17 mouse cellular contexts compared by ENCODE assay signal in genomic region chr5:72854141-72854990, GRCm38 (mm10). TPM values are rescaled to one million over a fixed set of nuclear protein-coding genes. Genes with fewer than 3 reads are reported as not detected.
DNase-seq lines count a peak whose midpoint lies in the region; ATAC-seq and TF ChIP-seq lines count a peak whose summit lies in the region.
"Had no signal": no experiment of that assay in that cellular context is flagged by ENCODE, and none has a peak within 500 bp of the region (broad histone marks: within the 10 kb centered on the region; RNA-seq: fewer than 3 reads in every experiment).

No protein-coding gene starts in this region.

- no peaks in the 10 kb centered on the region for H3K36me3 ChIP-seq in hindbrain, postnatal 0 days (ENCODE audit: insufficient read depth, low read length)
- no peaks in the 10 kb centered on the region for H3K36me3 ChIP-seq in hindbrain, embryonic 11.5 days (ENCODE audit: control insufficient read depth, insufficient read depth, low read length)
- H3K36me3 ChIP-seq: limb, embryonic 12.5 days; lung, embryonic 15.5 days had no signal

- WGBS in hindbrain, postnatal 0 days = 65% methylated on average over 6 of the region's 6 CpGs
- WGBS in hindbrain, embryonic 11.5 days = 77% methylated on average over 6 of the region's 6 CpGs
- 91% methylated on average over 6 of the region's 6 CpGs for WGBS in olfactory bulb, adult 2 months

- DNase-seq in cerebellum, adult 18-20 months = peak; percentile 54 to 58
- DNase-seq in cerebellum, postnatal 4 days (ENCODE audit: low spot score in 2 of 2) = no peak
- DNase-seq in hindbrain, postnatal 0 days (ENCODE audit: low spot score) = no peak
- DNase-seq in hindbrain, embryonic 11.5 days (ENCODE audit: low spot score) = no peak
- peak; percentile 39 for DNase-seq in cerebellum, adult 9-11 months
- no peak for DNase-seq in adrenal gland, adult 2 months
- DNase-seq in kidney, postnatal 25 days = no peak
- DNase-seq: embryo, embryonic 11 days; kidney, postnatal 14 days; layer of hippocampus, postnatal 36 days had no signal

- H3K4me2 ChIP-seq in hindbrain, postnatal 0 days (ENCODE audit: low read depth, low read length) = no peak overlapping the region
- H3K4me2 ChIP-seq in hindbrain, embryonic 11.5 days (replicated peaks; ENCODE audit: low read depth, low read length) = no peak overlapping the region
- H3K4me2 ChIP-seq: limb, embryonic 12.5 days; lung, embryonic 15.5 days; midbrain, embryonic 11.5 days had no signal

- TF ChIP-seq CTCF in hindbrain, postnatal 0 days (IDR thresholded peaks at IDR 0.05; ENCODE audit: low read depth) = no peak
- TF ChIP-seq CTCF in olfactory bulb, adult 2 months (IDR thresholded peaks at IDR 0.05; ENCODE audit: insufficient read depth, low read depth, low read length) = no peak

- no peak overlapping the region for H3K27ac ChIP-seq in hindbrain, postnatal 0 days
- H3K27ac ChIP-seq in hindbrain, embryonic 11.5 days (ENCODE audit: low read depth, low read length) = no peak overlapping the region
- peak overlapping the region; percentile 2; the same call in 1 of the 2 replicates for H3K27ac ChIP-seq in olfactory bulb, adult 2 months (ENCODE audit: insufficient read depth, low read depth, low read length)
- H3K27ac ChIP-seq: limb, embryonic 12.5 days had no signal

- H3K27me3 ChIP-seq in hindbrain, postnatal 0 days (ENCODE audit: insufficient read depth, low read length) = no peaks in the 10 kb centered on the region
- no peaks in the 10 kb centered on the region for H3K27me3 ChIP-seq in hindbrain, embryonic 11.5 days (ENCODE audit: control insufficient read depth, insufficient read depth, low read length)
- H3K27me3 ChIP-seq: limb, embryonic 12.5 days; lung, embryonic 15.5 days had no signal

- no peak for TF ChIP-seq POLR2A in olfactory bulb, adult 2 months (IDR thresholded peaks at IDR 0.05; ENCODE audit: insufficient read depth, low read depth, low read length)

- 0 out of 2 replicates have a peak, but pooled peaks have one; percentile 28 for ATAC-seq in hindbrain, postnatal 0 days
- no peak for ATAC-seq in hindbrain, embryonic 11.5 days (ENCODE audit: low FRiP score)
- ATAC-seq: activated CD4-positive, CD25-positive, alpha-beta regulatory T cell, adult 4 months; inflammation-experienced regulatory T-cells, adult 6 months had no signal

- H3K9ac ChIP-seq in hindbrain, postnatal 0 days (replicated peaks; ENCODE audit: low read length) = no peak overlapping the region
- no peak overlapping the region for H3K9ac ChIP-seq in hindbrain, embryonic 11.5 days (ENCODE audit: low read depth, low read length)
- H3K9ac ChIP-seq: limb, embryonic 12.5 days; lung, embryonic 15.5 days had no signal

- no peaks in the 10 kb centered on the region for H3K9me3 ChIP-seq in hindbrain, postnatal 0 days (ENCODE audit: low read length)
- H3K9me3 ChIP-seq in hindbrain, embryonic 11.5 days (ENCODE audit: control insufficient read depth, low read length) = no peaks in the 10 kb centered on the region
- H3K9me3 ChIP-seq: lung, embryonic 15.5 days had no signal

- H3K4me3 ChIP-seq in hindbrain, postnatal 0 days (ENCODE audit: low read length) = no peak overlapping the region
- H3K4me3 ChIP-seq in hindbrain, embryonic 11.5 days (ENCODE audit: low read depth, low read length) = no peak overlapping the region
- H3K4me3 ChIP-seq in olfactory bulb, adult 2 months (ENCODE audit: insufficient read depth, low read depth, low read length) = no peak overlapping the region
- H3K4me3 ChIP-seq: erythroblast, embryonic 14.5 days; limb, embryonic 12.5 days; lung, embryonic 15.5 days had no signal

- H3K4me1 ChIP-seq in hindbrain, postnatal 0 days (ENCODE audit: insufficient read depth, low read length) = peaks cover 10% of the 10 kb centered on the region; the same call in 1 of the 2 replicates
- no peaks in the 10 kb centered on the region for H3K4me1 ChIP-seq in hindbrain, embryonic 11.5 days (replicated peaks; ENCODE audit: control insufficient read depth, insufficient read depth, low read length)
- peaks cover 19% of the 10 kb centered on the region for H3K4me1 ChIP-seq in olfactory bulb, adult 2 months (ENCODE audit: control insufficient read depth, insufficient read depth, low read length)

RNA-seq across cellular contexts. Expression of gene Tec, which starts 13.9 kb away (rescaled TPM):
- 3.0 and 4.9 TPM in 2 replicates for total RNA-seq in hindbrain, postnatal 0 days (2014; rRNA removed)
- polyA plus RNA-seq in hindbrain, postnatal 0 days (2015; fragmentation: Nextera tagmentation; extraction: Ambion mirVana) = 3.6 and 5.0 TPM in 2 replicates
- 5.3 and 5.4 TPM in 2 replicates for polyA plus RNA-seq in hindbrain, embryonic 11.5 days (2014; fragmentation: Nextera tagmentation; extraction: Ambion mirVana)
- polyA plus RNA-seq in olfactory bulb, adult 2 months (2012; ENCODE audit: insufficient read depth, insufficient read length, low replicate concordance, missing spikeins) = not detected in 2 replicates
- 1 to 10 TPM; 2.9 to 3.1 TPM for total RNA-seq in adrenal gland, adult 2 months (2021)
- 0.26 and 0.51 TPM in 2 replicates for polyA plus RNA-seq in adrenal gland, adult 2 months (2012; rRNA removed)
- polyA plus RNA-seq: erythroblast, embryonic 14.5 days had no signal

RNA-seq across cellular contexts. Expression of gene Slain2, which starts 59.7 kb away (rescaled TPM):
- total RNA-seq in hindbrain, postnatal 0 days (2014; rRNA removed) = 37.4 and 37.5 TPM in 2 replicates
- polyA plus RNA-seq in hindbrain, postnatal 0 days (2015; fragmentation: Nextera tagmentation; extraction: Ambion mirVana) = 10.0 and 11.2 TPM in 2 replicates
- 26.4 and 26.7 TPM in 2 replicates for polyA plus RNA-seq in hindbrain, embryonic 11.5 days (2014; fragmentation: Nextera tagmentation; extraction: Ambion mirVana)
- 262 TPM in 1 of 2 replicates, not detected in the other for polyA plus RNA-seq in olfactory bulb, adult 2 months (2012; ENCODE audit: insufficient read depth, insufficient read length, low replicate concordance, missing spikeins)
- 10 to 100 TPM; 52.5 to 83.4 TPM for total RNA-seq in adrenal gland, adult 2 months (2021)
- 13.8 and 15.9 TPM in 2 replicates for polyA plus RNA-seq in adrenal gland, adult 2 months (2012; rRNA removed)

Comparison
In these comparisons a context has a peak if more than half of its experiments do, and no peak if none do; other contexts are left out.
1. DNase-seq: peak in cerebellum, adult 18-20 months (2 of 2) and cerebellum, adult 9-11 months (single experiment); none in cerebellum, postnatal 4 days (0 of 2), hindbrain, postnatal 0 days (single experiment), hindbrain, embryonic 11.5 days (single experiment), adrenal gland, adult 2 months (single experiment) and kidney, postnatal 25 days (0 of 2).